Mouse (Mus musculus): ENCODE data around the gene C130079G13Rik.
"Not testable (repeated sequence)": the region's sequence is repeated elsewhere in the genome, so short reads cannot be mapped to it uniquely, and the experiment has no call there.

DNA sequence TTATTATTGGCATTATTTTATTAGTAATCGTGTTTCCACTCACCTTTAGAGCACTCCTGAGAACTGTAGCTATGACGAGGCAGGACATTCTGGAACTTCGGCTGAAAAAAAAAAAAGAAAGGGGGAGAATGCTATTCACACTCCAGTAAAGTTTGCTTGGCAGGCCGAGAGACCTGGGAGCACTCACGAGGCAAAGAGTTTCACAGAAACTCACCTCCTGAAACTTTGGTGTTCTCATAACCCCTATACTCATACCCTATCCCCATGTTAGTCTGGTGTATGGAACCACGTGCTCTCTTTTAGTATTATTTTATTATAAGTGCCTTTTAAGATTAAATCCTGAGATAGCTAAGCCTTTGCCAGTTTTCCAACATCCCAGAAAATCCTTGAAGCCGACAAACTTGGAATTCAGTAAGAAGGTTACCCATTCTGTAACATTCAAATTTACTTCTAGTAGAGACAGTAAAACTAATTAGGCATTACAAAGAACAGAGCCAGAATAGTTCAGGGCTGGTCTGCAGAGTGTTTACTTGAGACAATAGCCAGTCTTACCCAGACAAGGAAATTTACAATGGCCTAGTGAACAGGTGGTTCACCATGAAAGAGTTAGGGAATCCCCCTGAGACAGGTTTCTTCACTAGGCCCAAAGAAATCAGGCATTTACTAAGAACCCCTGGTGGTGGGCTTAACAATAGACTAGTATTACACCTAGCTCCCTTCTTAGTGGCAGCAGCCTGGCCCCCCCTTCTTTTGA, 45.0 kb upstream of the C130079G13Rik start:
- TF ChIP-seq POLR2A (IDR thresholded peaks at IDR 0.05; ENCODE audit: insufficient read depth, low read length); CTCF (IDR thresholded peaks at IDR 0.05; ENCODE audit: low read depth, low read length); EP300 (IDR thresholded peaks at IDR 0.05; ENCODE audit: insufficient read depth, low read depth, low read length): not testable (repeated sequence)

Data from ES-Bruce4 (cell line).